Mouse (Mus musculus) ES-E14 (cell line): ENCODE measurements around the gene Asb3. TPM values are rescaled to one million over a fixed set of nuclear protein-coding genes. Genes with fewer than 3 reads are reported as not detected.

Source experiments
- DNase-seq: peaks from one replicate; pipeline ENCODE4 v3.0.0-alpha.2; 2013; ENCODE audit warnings: low read depth, low spot score
- H3K27ac ChIP-seq: 2 replicates; pipeline ENCODE4 v1.5.1; 2012; ENCODE audit warnings: low read depth, mild to moderate bottlenecking, low read length, moderate library complexity, mixed read lengths; ENCODE audit not compliant: poor library complexity, insufficient read depth, severe bottlenecking
- H3K36me3 ChIP-seq: 2 replicates; pipeline ENCODE4 v1.6.1; 2012; ENCODE audit warnings: mild to moderate bottlenecking, low read length, moderate library complexity, mixed read lengths; ENCODE audit not compliant: control insufficient read depth, poor library complexity, insufficient read depth, severe bottlenecking
- H3K4me1 ChIP-seq, 2 experiments: fragments of 150-350 bp in 1 of 2; sonication (generic) in 1 of 2; 2 replicates each; pipeline ENCODE4 v1.6.1; 2012; ENCODE audit warnings: low read length in 2 of 2, mild to moderate bottlenecking in 1 of 2, mixed read lengths in 1 of 2; ENCODE audit not compliant: control insufficient read depth in 2 of 2, insufficient read depth in 2 of 2, poor library complexity in 1 of 2
- H3K4me3 ChIP-seq, 2 experiments: fragments of 150-350 bp in 1 of 2; sonication (generic) in 1 of 2; 2 replicates each; pipeline ENCODE4 v1.5.1; 2012; ENCODE audit warnings: low read length in 2 of 2, low read depth in 1 of 2, mild to moderate bottlenecking in 1 of 2, mixed read lengths in 1 of 2; ENCODE audit not compliant: insufficient read depth in 1 of 2, poor library complexity in 1 of 2, severe bottlenecking in 1 of 2
- H3K9ac ChIP-seq: 2 replicates; pipeline ENCODE4 v1.6.1; 2012; ENCODE audit warnings: low read depth, mild to moderate bottlenecking, low read length, mixed read lengths; ENCODE audit not compliant: poor library complexity, insufficient read depth, severe bottlenecking
- H3K9me3 ChIP-seq: fragments of 150-350 bp; sonication (generic); 2 replicates; pipeline ENCODE4 v1.6.1; 2012; ENCODE audit warnings: low read depth, mild to moderate bottlenecking, low read length; ENCODE audit not compliant: control insufficient read depth, insufficient read depth
- CHD2 ChIP-seq: IDR thresholded peaks from 2 replicates; pipeline ENCODE4 v1.6.1; 2014; ENCODE audit warnings: mild to moderate bottlenecking, low read depth, low read length, inconsistent platforms
- HCFC1 ChIP-seq: IDR thresholded peaks from 2 replicates; pipeline ENCODE4 v1.6.1; 2012; ENCODE audit warnings: low read length, inconsistent platforms, borderline replicate concordance; ENCODE audit not compliant: insufficient read depth
- MAFK ChIP-seq: IDR thresholded peaks from 2 replicates; pipeline ENCODE4 v1.6.1; 2014; ENCODE audit warnings: mild to moderate bottlenecking, low read depth, low read length, inconsistent platforms; ENCODE audit not compliant: insufficient read depth
- ZC3H11A ChIP-seq: IDR thresholded peaks from 2 replicates; pipeline ENCODE4 v1.6.1; 2012; ENCODE audit warnings: low read depth, mild to moderate bottlenecking, inconsistent platforms, low read length, borderline replicate concordance
- ZNF384 ChIP-seq: IDR thresholded peaks from 2 replicates; pipeline ENCODE4 v1.6.1; 2012; ENCODE audit warnings: low read depth, low read length, inconsistent platforms
- in situ Hi-C, 2 experiments: fragments of 600-800 bp; cut with MboI; formaldehyde crosslinking; loops; one replicate each; pipeline ENCODE4 v1.15.1; 2025; ENCODE audit warnings: low sequenced_read_pairs in 2 of 2, inconsistent platforms in 1 of 2; ENCODE audit not compliant: unreplicated experiment in 2 of 2
- total RNA-seq: library from RNA; depleted of rRNA; stranded (reverse); fragments of 300-350 nt; gene quantifications from 2 replicates; pipeline ENCODE4 v1.2.3, GENCODE M21; 2012

The Asb3 gene
- total RNA-seq, 1 experiment, result 9.7 TPM

GRCm38 (mm10) chr11:30953469-30954154 is 68.4 kb downstream of the Asb3 start:
- no peak for TF ChIP-seq CHD2
- TF ChIP-seq HCFC1, result no peak
- no peak for TF ChIP-seq ZC3H11A
- no peak for TF ChIP-seq ZNF384
- TF ChIP-seq MAFK, result no peak
- DNase-seq, result peak; percentile 11
- no peaks in the 10 kb centered on the region; the same call in 1 of the 2 replicates for H3K36me3 ChIP-seq

GRCm38 (mm10) chr11:30954279-30954725 is 69.1 kb downstream of the Asb3 start, which contains the start of gene Erlec1:
Erlec1 (minus strand) TSS chr11:30954335.
- peak within 1 kb of the TSS; percentile 97 for H3K9ac ChIP-seq
- no peaks in the 10 kb centered on the region; a peak in 1 of 4 replicates for H3K4me1 ChIP-seq
- TF ChIP-seq ZNF384 (no peak), HCFC1 (peak; percentile 71; the same call in 1 of the 2 replicates)
- H3K36me3 ChIP-seq, result no peaks in the 10 kb centered on the region; the same call in 1 of the 2 replicates
- peak; percentile 63 for DNase-seq
- peak within 1 kb of the TSS; percentile 81 to 99 for H3K4me3 ChIP-seq
- in situ Hi-C loops, result no loop called here
- no peaks in the 10 kb centered on the region for H3K9me3 ChIP-seq
- no peak within 1 kb of the TSS for H3K27ac ChIP-seq

More at GRCm38 (mm10) chr11:30953469-30954154, 68.4 kb downstream of the Asb3 start:
- Histone ChIP-seq H3K4me1 (no peaks in the 10 kb centered on the region; a peak in 1 of 4 replicates), H3K9me3 (no peaks in the 10 kb centered on the region), H3K9ac (peak overlapping the region; percentile 97), H3K4me3 (peak overlapping the region; percentile 81 to 99), H3K27ac (no peak overlapping the region)
- in situ Hi-C loops, result no loop called here

- Histone ChIP-seq H3K4me1 (peaks cover 0 to 3% of the 10 kb centered on the region in 2 experiments; a peak in 1 of 4 replicates), H3K27ac (no peak overlapping the region), H3K36me3 (no peaks in the 10 kb centered on the region), H3K9me3 (no peaks in the 10 kb centered on the region), H3K4me3 (peak overlapping the region in 1 of 2 experiments; percentile 88; a peak in 1 of 4 replicates), H3K9ac (no peak overlapping the region)
- no peak for DNase-seq
- in situ Hi-C loops, result no loop called here
- no peak for TF ChIP-seq CHD2
- TF ChIP-seq ZNF384, result peak; percentile 37; the same call in 1 of the 2 replicates
Observed at GRCm38 (mm10) chr11:30985237-30985636, 100.0 kb downstream of the Asb3 start.

- in situ Hi-C loops, result no loop called here
- TF ChIP-seq CHD2 (peak; percentile 29; the same call in 1 of the 2 replicates), ZNF384 (0 out of 2 replicates have a peak, but pooled peaks have one; percentile 42), MAFK (no peak), HCFC1 (peak; percentile 91)
- Histone ChIP-seq H3K4me3 (peak within 1 kb of the TSS; percentile 81 to 88), H3K36me3 (no peaks in the 10 kb centered on the region), H3K9me3 (no peaks in the 10 kb centered on the region), H3K9ac (peak within 1 kb of the TSS; percentile 81), H3K27ac (no peak within 1 kb of the TSS), H3K4me1 (peaks cover 0 to 3% of the 10 kb centered on the region in 2 experiments; a peak in 1 of 4 replicates)
- peak; percentile 75 for DNase-seq
Observed at GRCm38 (mm10) chr11:30985877-30986624, 100.8 kb downstream of the Asb3 start, which contains the start of gene Chac2. Chac2 (minus strand) TSS chr11:30986350.
